Mouse (Mus musculus) liver, adult (tissue): ENCODE measurements around the gene Tcte2.

Source experiments
- GATA4 ChIP-seq: IDR thresholded peaks from 2 replicates; pipeline ENCODE4 v1.6.1; 2014; ENCODE audit warnings: mild to moderate bottlenecking, low read length; ENCODE audit not compliant: insufficient replicate concordance

Gene Tcte2

GRCm38 (mm10) chr17:13761179-13761913 lies at the start of gene Tcte2:
TSS of gene Tcte2 (minus strand) at chr17:13761825.
- no peak for TF ChIP-seq GATA4

- TF ChIP-seq GATA4, result no peak
Measured at GRCm38 (mm10) chr17:13806016-13806415, 44.4 kb upstream of the Tcte2 start.

- no peak for TF ChIP-seq GATA4
Measured at GRCm38 (mm10) chr17:13802836-13803408, 41.3 kb upstream of the Tcte2 start.

- TF ChIP-seq GATA4, result no peak
Measured at GRCm38 (mm10) chr17:13797691-13798090, 36.1 kb upstream of the Tcte2 start.

- TF ChIP-seq GATA4, result no peak
Measured at GRCm38 (mm10) chr17:13783469-13783868, 21.8 kb upstream of the Tcte2 start.

- no peak for TF ChIP-seq GATA4
Measured at GRCm38 (mm10) chr17:13781948-13782347, 20.3 kb upstream of the Tcte2 start.

GRCm38 (mm10) chr17:13778865-13779264 lies 17.2 kb upstream of the Tcte2 start:
- no peak for TF ChIP-seq GATA4

- TF ChIP-seq GATA4, result no peak
Measured at GRCm38 (mm10) chr17:13777676-13778075, 16.1 kb upstream of the Tcte2 start.

GRCm38 (mm10) chr17:13769256-13769655 lies 7.6 kb upstream of the Tcte2 start:
- no peak for TF ChIP-seq GATA4

- no peak for TF ChIP-seq GATA4
Measured at GRCm38 (mm10) chr17:13768531-13768930, 6.9 kb upstream of the Tcte2 start.

GRCm38 (mm10) chr17:13763819-13764218 lies 2.2 kb upstream of the Tcte2 start:
- TF ChIP-seq GATA4, result no peak

GRCm38 (mm10) chr17:13760675-13761178 lies 898 bp downstream of the Tcte2 start:
- TF ChIP-seq GATA4, result no peak

GRCm38 (mm10) chr17:13759853-13760627 lies 1.6 kb downstream of the Tcte2 start, which contains the start of gene Afdn:
TSS of gene Afdn (plus strand) at chr17:13760539.
- TF ChIP-seq GATA4, result peak; percentile 6; the same call in 1 of the 2 replicates

GRCm38 (mm10) chr17:13759156-13759852 lies 2.3 kb downstream of the Tcte2 start:
- TF ChIP-seq GATA4, result no peak

GRCm38 (mm10) chr17:13758586-13758985 lies 3.0 kb downstream of the Tcte2 start:
- TF ChIP-seq GATA4, result no peak
